Mouse (Mus musculus): ENCODE results near the gene Slc4a4. TPM values are rescaled to one million over a fixed set of nuclear protein-coding genes. Genes with fewer than 3 reads are reported as not detected.
"Not testable (repeated sequence)": the region's sequence is repeated elsewhere in the genome, so short reads cannot be mapped to it uniquely, and the experiment has no call there.

Gene Slc4a4
- total RNA-seq, 4 experiments from 2014 or later = 34.4 to 37.7 (median 35.1) TPM

- DNase-seq (ENCODE audit: low spot score) = no peak
These were observed 73.9 kb downstream of the Slc4a4 start for GRCm38 (mm10) chr5:88960342-88961105.

- peak; percentile 43 for DNase-seq (ENCODE audit: low spot score)
These were observed 74.7 kb downstream of the Slc4a4 start for GRCm38 (mm10) chr5:88961351-88961761.

GRCm38 (mm10) chr5:88964685-88965290 lies 78.2 kb downstream of the Slc4a4 start:
- DNase-seq (ENCODE audit: low spot score) = no peak

GRCm38 (mm10) chr5:88966507-88966906 lies 79.9 kb downstream of the Slc4a4 start:
- DNase-seq (ENCODE audit: low spot score) = no peak

- DNase-seq (ENCODE audit: low spot score) = no peak
These were observed 82.5 kb downstream of the Slc4a4 start for GRCm38 (mm10) chr5:88968923-88969639.

- DNase-seq (ENCODE audit: low spot score) = no peak
These were observed 84.9 kb downstream of the Slc4a4 start for GRCm38 (mm10) chr5:88971554-88971953.

- no peak for DNase-seq (ENCODE audit: low spot score)
These were observed 85.7 kb downstream of the Slc4a4 start for GRCm38 (mm10) chr5:88972277-88972676.

GRCm38 (mm10) chr5:88973130-88973529 lies 86.5 kb downstream of the Slc4a4 start:
- no peak for DNase-seq (ENCODE audit: low spot score)

- no peak for DNase-seq (ENCODE audit: low spot score)
These were observed 89.1 kb downstream of the Slc4a4 start for GRCm38 (mm10) chr5:88975694-88976093.

- no peak for DNase-seq (ENCODE audit: low spot score)
These were observed 89.8 kb downstream of the Slc4a4 start for GRCm38 (mm10) chr5:88976428-88976827.

- no peak for DNase-seq (ENCODE audit: low spot score)
These were observed 94.1 kb downstream of the Slc4a4 start for GRCm38 (mm10) chr5:88980740-88981139.

GRCm38 (mm10) chr5:88981243-88982014 lies 94.8 kb downstream of the Slc4a4 start:
- no peak for DNase-seq (ENCODE audit: low spot score)

GRCm38 (mm10) chr5:88982040-88982736 lies 95.6 kb downstream of the Slc4a4 start:
- DNase-seq (ENCODE audit: low spot score) = no peak

- DNase-seq (ENCODE audit: low spot score) = no peak
These were observed 96.6 kb downstream of the Slc4a4 start for GRCm38 (mm10) chr5:88983170-88983569.

- DNase-seq (ENCODE audit: low spot score) = no peak
These were observed 97.0 kb downstream of the Slc4a4 start for GRCm38 (mm10) chr5:88983652-88984051.

GRCm38 (mm10) chr5:88989018-88989417 lies 102.4 kb downstream of the Slc4a4 start:
- DNase-seq (ENCODE audit: low spot score) = no peak

GRCm38 (mm10) chr5:88990196-88990747 lies 103.7 kb downstream of the Slc4a4 start:
- no peak for DNase-seq (ENCODE audit: low spot score)

- not testable (repeated sequence) for DNase-seq (ENCODE audit: low spot score)
These were observed 104.7 kb downstream of the Slc4a4 start for GRCm38 (mm10) chr5:88991309-88991708.

GRCm38 (mm10) chr5:88994533-88994932 lies 107.9 kb downstream of the Slc4a4 start:
- no peak for DNase-seq (ENCODE audit: low spot score)

- no peak for DNase-seq (ENCODE audit: low spot score)
These were observed 109.6 kb downstream of the Slc4a4 start for GRCm38 (mm10) chr5:88996246-88996645.

GRCm38 (mm10) chr5:88997277-88997676 lies 110.7 kb downstream of the Slc4a4 start:
- no peak for DNase-seq (ENCODE audit: low spot score)
